In genomic region chr5:123489112-123489785, GRCm38 (mm10) we compare ENCODE assay signal across 8 mouse cellular contexts. TPM values are rescaled to one million over a fixed set of nuclear protein-coding genes. Genes with fewer than 3 reads are reported as not detected.
DNase-seq lines count a peak whose midpoint lies in the region; ATAC-seq lines count a peak whose summit lies in the region.

TSS of gene Lrrc43 (plus strand) at chr5:123489305.
TSS of gene Il31 (minus strand) at chr5:123489489.

- peaks cover 7% of the 10 kb centered on the region for H3K9me3 ChIP-seq in megakaryocyte, embryonic 14.5 days
- H3K9me3 ChIP-seq in limb, embryonic 11.5 days (ENCODE audit: control insufficient read depth, low read length): no peaks in the 10 kb centered on the region

- H3K4me2 ChIP-seq in limb, embryonic 11.5 days (ENCODE audit: low read depth, severe bottlenecking): peak within 1 kb of the TSS; percentile 41

- peak within 1 kb of the TSS; percentile 70 for H3K4me3 ChIP-seq in megakaryocyte, embryonic 14.5 days (replicated peaks)
- H3K4me3 ChIP-seq in limb, embryonic 11.5 days (ENCODE audit: low read depth, low read length): 0 out of 2 replicates have a peak within 1 kb of the TSS, but pooled peaks have one; percentile 5

- H3K36me3 ChIP-seq in megakaryocyte, embryonic 14.5 days (replicated peaks; ENCODE audit: low read length): no peaks in the 10 kb centered on the region
- H3K36me3 ChIP-seq in limb, embryonic 11.5 days (ENCODE audit: control insufficient read depth, insufficient read depth, low read length): no peaks in the 10 kb centered on the region

- ATAC-seq in megakaryocyte, adult 5-6 weeks (ENCODE audit: poor library complexity, severe bottlenecking): no peak
- peak; percentile 54; the same call in 1 of the 2 replicates for ATAC-seq in limb, embryonic 11.5 days (ENCODE audit: insufficient number of reproducible peaks, low FRiP score, low TSS enrichment, low read depth)

- peak; percentile 19 for DNase-seq in adrenal gland, postnatal 14 days
- no peak for DNase-seq in adrenal gland, adult (ENCODE audit: inconsistent age in 2 of 2, low spot score in 1 of 2)
- peak; percentile 61 for DNase-seq in limb, embryonic 11.5 days (ENCODE audit: low spot score)
- peak; percentile 80 for DNase-seq in retina, postnatal 1 day
- no peak for DNase-seq in cerebellum, adult 18-20 months
- no peak for DNase-seq in gastrocnemius, adult 8-10 months (ENCODE audit: low spot score in 2 of 2)

- H3K9ac ChIP-seq in limb, embryonic 11.5 days (ENCODE audit: low read length): no peak within 1 kb of the TSS

- no peak within 1 kb of the TSS for H3K27ac ChIP-seq in limb, embryonic 11.5 days (replicated peaks; ENCODE audit: low read depth, low read length)

- H3K4me1 ChIP-seq in megakaryocyte, embryonic 14.5 days: peaks cover 13% of the 10 kb centered on the region
- H3K4me1 ChIP-seq in limb, embryonic 11.5 days (ENCODE audit: control insufficient read depth, insufficient read depth, low read length): peaks cover 11% of the 10 kb centered on the region

- WGBS in limb, embryonic 11.5 days: 9% methylated on average over 25 of the region's 25 CpGs

- peaks cover 72% of the 10 kb centered on the region for H3K27me3 ChIP-seq in megakaryocyte, embryonic 14.5 days (replicated peaks)
- H3K27me3 ChIP-seq in limb, embryonic 11.5 days (ENCODE audit: control insufficient read depth, insufficient read depth, low read length): no peaks in the 10 kb centered on the region

RNA-seq across cellular contexts. Expression of gene Lrrc43, which starts in this region (rescaled TPM):
- not detected in 2 replicates for total RNA-seq in adrenal gland, postnatal 14 days (2021)
- not detected in 2 replicates for polyA plus RNA-seq in megakaryocyte, embryonic 14.5 days (2012; ENCODE audit: insufficient read depth, low replicate concordance)
- total RNA-seq in megakaryocyte, adult 5-6 weeks (2015): not detected in 2 replicates
- total RNA-seq in megakaryocyte, adult 5-6 weeks (2017): not detected in 2 replicates
- polyA plus RNA-seq in limb, embryonic 11.5 days (2014; fragmentation: Nextera tagmentation; extraction: Ambion mirVana): not detected in 2 replicates
- not detected for total RNA-seq in gastrocnemius, adult 8-10 months (2022)

RNA-seq across cellular contexts. Expression of gene Il31, which starts in this region (rescaled TPM):
- total RNA-seq in adrenal gland, postnatal 14 days (2021): not detected in 2 replicates
- not detected in 2 replicates for polyA plus RNA-seq in megakaryocyte, embryonic 14.5 days (2012; ENCODE audit: insufficient read depth, low replicate concordance)
- not detected in 2 replicates for total RNA-seq in megakaryocyte, adult 5-6 weeks (2015)
- not detected in 2 replicates for total RNA-seq in megakaryocyte, adult 5-6 weeks (2017)
- polyA plus RNA-seq in limb, embryonic 11.5 days (2014; fragmentation: Nextera tagmentation; extraction: Ambion mirVana): not detected in 2 replicates
- not detected for total RNA-seq in gastrocnemius, adult 8-10 months (2022)

Comparison
In these comparisons a context has a peak if more than half of its experiments do, and no peak if none do; other contexts are left out.
1. Peak in DNase-seq in adrenal gland, postnatal 14 days; RNA of the genes that start here not detected or under 1 TPM.
2. Peak in DNase-seq, ATAC-seq, H3K4me3 ChIP-seq and H3K4me2 ChIP-seq in limb, embryonic 11.5 days; RNA of the genes that start here not detected or under 1 TPM.